Mouse (Mus musculus) ovary, postnatal 14 days (tissue): ENCODE measurements around the gene Prkra.
"Not testable (repeated sequence)": the region's sequence is repeated elsewhere in the genome, so short reads cannot be mapped to it uniquely, and the experiment has no call there.

Experiments used
- DNase-seq: peaks from one replicate; pipeline ENCODE4 v3.0.0; 2022; ENCODE audit warnings: low spot score

Gene Prkra

DNA sequence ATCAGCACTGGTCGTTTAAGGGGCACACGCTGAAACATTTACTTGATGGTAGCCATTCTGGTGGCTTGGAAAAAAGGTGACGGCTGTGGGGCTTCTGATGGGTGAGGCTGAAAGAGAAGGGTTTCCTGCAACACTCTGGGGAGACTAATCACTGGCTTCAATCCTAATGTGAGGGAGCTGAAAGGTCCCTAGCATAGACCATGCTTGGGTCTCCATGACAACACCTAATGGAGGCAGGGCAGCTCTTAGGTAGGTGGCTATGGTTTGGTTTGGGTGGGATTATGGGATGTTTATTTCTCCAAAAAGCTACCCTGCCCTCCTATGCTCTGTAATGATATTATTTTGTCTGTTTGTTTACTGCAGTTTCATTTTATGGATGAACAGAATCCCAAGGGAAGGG is 7.6 kb upstream of the Prkra start:
- no peak for DNase-seq

DNA sequence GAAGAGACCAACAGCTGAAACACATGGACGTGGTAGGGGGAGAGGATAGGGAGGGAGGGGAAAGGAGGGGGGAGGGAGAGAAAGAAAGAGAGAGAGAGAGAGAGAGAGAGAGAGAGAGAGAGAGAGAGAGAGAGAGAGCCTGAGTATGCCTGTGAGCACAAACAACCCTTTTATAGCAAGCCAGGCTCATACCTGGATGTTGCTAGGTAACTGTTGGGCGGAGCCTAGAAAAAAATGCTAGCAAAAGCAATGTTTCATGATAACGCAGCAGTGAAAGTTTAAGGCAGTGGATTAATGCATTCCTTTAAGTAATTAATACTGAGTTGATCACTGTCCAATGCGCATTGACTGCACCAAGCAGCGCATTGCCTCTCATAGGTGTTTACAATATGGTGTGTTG is 6.8 kb upstream of the Prkra start:
- DNase-seq, result no peak

DNA sequence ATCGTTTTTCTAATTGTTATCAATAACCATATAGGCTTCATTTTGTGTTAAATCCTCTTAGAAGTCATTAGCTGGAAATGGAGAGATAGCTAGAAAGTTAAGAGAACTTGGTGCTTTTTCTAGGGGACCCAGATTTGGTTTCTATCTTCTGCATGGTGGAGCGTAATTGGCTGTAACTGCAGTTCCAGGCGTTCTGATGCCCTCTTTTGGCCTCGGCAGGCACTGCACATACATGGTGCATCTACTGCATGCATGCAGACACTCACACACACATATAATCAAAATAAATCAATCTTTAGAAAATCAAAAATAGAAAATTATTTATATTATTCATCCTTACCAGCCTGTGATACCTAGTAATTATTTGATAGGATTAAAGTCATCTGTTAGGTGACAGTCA is 5.3 kb upstream of the Prkra start:
- DNase-seq, result no peak

GRCm38 (mm10) chr2:76648666-76649141 is 889 bp upstream of the Prkra start:
- DNase-seq, result no peak

DNA sequence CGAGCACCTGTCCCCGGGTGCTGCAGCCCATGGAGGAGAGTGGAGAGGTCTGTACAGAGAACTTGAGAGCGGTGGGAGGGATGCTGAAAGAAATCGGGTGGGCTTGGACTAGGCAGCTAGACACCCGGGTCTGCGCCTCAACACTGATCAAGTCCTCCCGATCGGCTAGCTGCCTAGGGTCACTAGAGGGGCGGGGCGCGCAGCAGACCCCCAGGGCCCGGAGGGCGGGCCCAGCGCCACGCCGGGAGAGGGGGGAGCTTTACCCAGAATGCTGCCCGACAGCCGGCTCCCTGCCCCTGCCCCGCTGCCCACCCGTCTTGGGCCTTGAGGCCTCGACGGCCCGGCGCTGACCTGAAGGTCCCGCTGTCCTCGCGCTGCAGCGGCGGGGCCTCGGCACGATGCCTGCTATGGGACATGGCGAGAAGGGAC is 360 bp downstream of the Prkra start:
- no peak for DNase-seq

DNA sequence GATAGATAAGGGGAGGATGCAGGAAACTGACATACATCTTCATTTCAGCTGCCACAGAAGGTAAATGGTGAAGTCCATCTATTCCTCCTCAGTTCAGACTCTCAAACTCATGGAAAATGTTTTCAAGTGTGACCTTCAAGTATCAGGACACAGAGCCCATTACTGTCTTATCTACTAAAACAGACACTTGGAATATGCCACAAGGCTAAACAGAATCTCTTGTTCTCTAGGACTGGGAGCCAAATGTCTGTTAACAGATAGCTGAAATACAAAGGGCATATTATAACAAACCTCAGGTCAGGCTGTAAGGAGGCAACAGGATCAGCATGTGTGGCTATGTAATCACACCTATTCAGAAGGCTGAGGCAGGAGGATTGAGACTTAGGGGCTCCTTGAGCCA is 4.0 kb downstream of the Prkra start:
- DNase-seq, result no peak

GRCm38 (mm10) chr2:76639637-76640036 is 8.2 kb downstream of the Prkra start:
- no peak for DNase-seq

DNA sequence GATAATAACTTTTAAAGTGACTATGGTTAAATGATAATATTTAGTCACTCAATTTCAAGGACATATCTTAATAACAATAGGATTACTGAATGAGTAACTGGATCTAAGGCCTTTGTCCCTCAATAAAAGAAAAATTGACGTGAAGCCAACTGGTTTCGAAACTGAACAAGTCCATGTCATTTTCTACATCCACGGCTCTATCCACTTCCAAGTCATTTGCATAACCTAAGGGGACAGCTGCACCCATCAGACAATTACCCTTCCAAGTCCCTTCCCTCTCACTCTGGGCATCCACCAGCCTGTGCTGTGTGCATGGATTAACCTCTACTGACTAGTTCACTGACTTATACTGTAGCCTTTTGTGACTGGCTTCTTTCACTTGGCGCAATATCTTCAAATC is 16.2 kb downstream of the Prkra start:
- DNase-seq, result no peak

DNA sequence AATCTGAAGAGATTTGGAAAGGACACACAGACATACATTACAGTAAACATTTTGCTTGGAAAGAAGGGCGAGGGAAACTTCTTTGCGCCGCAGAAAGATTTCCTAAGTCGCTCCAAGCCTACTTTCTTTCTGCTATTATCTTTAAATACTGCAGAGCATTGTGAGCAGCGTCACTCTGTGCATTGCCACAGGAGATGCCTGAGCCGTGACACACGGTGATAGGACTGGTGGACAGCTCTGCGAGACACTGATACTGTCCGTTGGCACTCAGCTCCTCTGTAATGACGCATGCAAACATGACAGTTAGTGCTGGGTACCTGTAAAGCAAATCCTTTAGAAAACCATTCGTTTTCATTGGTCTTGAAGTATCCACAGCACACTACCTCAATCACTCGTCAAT is 17.5 kb downstream of the Prkra start:
- DNase-seq, result no peak

- not testable (repeated sequence) for DNase-seq
Measured at GRCm38 (mm10) chr2:76622316-76622715, 25.5 kb downstream of the Prkra start.

GRCm38 (mm10) chr2:76621724-76622123 is 26.1 kb downstream of the Prkra start:
- no peak for DNase-seq

DNA sequence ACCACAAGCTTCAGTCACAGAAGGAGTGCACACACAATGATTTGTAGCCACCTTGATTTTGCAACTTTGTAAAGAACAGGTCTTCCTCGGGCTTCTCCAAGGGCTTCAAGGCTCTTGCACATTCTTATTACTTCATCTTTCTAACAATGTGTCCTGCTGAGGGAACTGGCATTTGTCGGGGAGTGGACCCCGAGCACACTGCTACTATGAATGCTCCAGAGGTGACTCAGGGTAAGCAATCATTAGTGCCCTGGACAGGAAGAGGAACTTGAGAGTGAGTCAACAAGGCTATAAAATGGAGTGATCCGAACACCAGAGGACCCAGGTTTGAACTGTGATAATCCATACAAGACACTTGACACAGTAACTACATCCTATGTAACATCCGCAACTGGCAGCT is 27.6 kb downstream of the Prkra start:
- no peak for DNase-seq

- peak; percentile 36 for DNase-seq
Measured at GRCm38 (mm10) chr2:76618078-76618477, 29.7 kb downstream of the Prkra start.

- no peak for DNase-seq
Measured at GRCm38 (mm10) chr2:76611996-76612395, 35.8 kb downstream of the Prkra start.

- no peak for DNase-seq
Measured at GRCm38 (mm10) chr2:76610326-76611104, 37.3 kb downstream of the Prkra start.

DNA sequence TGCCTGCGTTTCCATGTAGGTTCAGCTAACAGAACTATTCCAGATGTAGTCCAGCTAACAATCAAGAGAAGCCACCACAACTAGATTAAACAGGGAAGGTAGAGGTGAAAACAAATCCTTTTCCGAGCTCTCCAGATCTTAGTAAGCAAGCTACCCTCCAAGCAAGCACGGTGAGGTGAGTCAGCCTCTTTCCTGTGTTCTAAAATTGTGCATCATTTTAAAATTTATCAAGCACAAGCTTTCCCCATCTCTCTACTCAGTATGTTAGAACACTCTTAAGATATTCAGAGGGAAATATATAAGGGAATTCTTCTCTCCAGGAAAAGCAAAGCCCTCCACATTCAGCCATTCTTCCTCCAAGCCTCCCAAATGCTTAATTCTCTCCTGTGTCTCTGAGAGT is 41.1 kb downstream of the Prkra start:
- no peak for DNase-seq

DNA sequence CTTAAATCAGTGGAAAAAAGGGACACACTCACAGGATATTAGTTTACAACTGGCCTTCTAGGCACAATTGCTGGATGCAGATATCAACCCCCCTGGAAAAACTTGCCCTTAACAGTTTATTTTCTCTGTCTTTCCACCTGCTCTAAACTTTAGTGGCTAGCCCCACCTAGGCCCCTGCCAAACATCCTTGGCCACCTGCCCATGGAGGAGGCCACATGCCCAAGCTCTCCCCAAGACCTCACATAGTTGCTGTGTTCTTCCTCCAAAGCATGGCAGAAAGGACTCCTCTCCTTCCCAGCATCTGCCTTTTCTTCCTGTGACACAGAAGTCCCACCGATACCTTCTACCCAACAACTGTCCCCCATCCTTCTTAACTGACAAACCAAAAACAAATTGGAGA is 45.6 kb downstream of the Prkra start:
- no peak for DNase-seq

DNA sequence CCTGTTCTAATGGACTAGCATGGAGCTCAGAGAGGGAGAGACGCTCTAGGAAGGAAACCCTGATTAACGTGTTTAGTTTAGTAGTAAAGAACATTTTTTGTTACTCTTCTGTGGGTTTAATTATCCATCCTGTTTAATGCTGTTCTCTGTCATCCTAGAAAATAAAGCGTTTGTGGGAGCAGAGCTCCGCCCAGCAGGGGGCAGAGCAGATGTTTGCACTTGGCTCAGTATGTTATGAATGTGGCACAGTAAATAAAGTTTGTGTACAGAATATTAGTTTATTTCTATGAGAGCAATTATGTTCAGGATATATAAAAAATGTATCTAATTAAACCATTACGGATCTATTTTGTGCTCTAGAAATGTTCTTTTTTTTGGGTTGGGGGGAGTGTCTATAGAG is 48.6 kb downstream of the Prkra start:
- DNase-seq, result no peak

- no peak for DNase-seq
Measured at GRCm38 (mm10) chr2:76597521-76597920, 50.3 kb downstream of the Prkra start.

DNA sequence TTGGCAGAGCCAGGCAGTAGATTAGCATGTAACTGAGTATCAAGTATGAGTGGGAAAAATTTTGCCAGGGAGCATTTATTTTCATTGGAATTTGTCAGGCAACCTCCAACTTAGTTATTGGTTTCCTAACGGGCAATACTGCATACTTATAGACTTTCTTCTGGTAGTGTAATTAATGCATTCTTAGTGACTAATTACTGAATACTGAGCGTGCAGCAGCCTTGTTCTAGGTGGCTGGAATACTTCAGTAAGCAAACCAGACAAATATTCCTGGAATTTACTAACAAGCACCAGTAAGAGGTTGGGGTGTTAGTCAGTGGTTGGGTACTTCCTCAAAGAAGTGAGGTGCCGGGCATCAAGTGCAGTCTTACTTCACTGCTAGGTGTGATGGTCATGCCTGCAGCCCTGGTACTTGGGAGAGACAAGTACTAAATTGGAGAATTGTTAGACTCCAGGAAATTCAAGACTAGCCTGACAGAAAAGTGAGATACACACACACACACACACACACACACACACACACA is 55.4 kb downstream of the Prkra start:
- no peak for DNase-seq

GRCm38 (mm10) chr2:76590221-76590620 is 57.6 kb downstream of the Prkra start:
- DNase-seq, result no peak

DNA sequence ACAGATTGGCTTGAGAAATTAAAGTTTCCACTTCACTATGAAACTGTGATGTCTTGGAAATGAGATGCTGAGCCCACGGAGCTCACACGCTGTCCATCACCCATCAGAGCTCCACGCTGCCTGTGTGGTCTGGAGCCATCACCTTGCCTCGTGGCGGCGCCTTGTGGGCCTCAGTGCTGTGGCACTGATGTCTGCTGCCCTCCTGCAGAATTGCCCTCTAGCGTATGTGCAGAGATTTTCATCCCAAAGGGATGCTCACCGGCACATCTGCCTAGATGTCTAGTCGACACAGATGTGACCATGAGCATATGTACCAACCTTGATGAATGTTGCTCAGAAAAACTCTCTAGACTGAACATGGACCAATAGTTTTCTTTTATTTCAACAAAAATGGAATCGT is 60.9 kb downstream of the Prkra start:
- DNase-seq, result no peak

- DNase-seq, result no peak
Measured at GRCm38 (mm10) chr2:76585090-76585489, 62.7 kb downstream of the Prkra start.
